Mouse (Mus musculus) brain, adult 2 months (tissue): ENCODE results near the gene Olfr1391.
"Not testable (repeated sequence)": the region's sequence is repeated elsewhere in the genome, so short reads cannot be mapped to it uniquely, and the experiment has no call there.

Experiments used
- DNase-seq: peaks from one replicate; pipeline ENCODE4 v3.0.0; 2011; ENCODE audit warnings: low read depth, low spot score

Olfr1391 gene

DNA sequence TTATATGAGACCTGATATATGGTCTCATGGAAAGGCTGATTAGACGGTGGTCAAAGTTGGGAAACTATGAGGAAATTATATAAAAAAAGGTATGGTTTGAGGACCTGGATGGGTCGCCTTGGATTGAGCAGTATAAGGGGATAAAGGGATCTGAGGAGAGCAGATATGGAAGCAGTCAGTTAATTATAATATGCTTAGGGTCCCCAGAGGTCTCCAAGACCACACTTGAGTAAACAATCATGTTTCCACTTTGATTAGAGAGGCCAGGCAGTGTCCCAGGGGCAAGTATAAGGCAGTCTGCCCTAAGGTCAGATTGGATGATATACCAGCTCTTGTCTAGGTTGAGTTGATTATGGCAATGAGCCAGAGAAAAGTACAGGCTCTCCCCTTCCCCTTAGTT is at the start of gene Olfr1391:
Gene Olfr1391, plus strand, starts transcription at position 301 of the 400 bp plus-strand sequence.
- DNase-seq = no peak

DNA sequence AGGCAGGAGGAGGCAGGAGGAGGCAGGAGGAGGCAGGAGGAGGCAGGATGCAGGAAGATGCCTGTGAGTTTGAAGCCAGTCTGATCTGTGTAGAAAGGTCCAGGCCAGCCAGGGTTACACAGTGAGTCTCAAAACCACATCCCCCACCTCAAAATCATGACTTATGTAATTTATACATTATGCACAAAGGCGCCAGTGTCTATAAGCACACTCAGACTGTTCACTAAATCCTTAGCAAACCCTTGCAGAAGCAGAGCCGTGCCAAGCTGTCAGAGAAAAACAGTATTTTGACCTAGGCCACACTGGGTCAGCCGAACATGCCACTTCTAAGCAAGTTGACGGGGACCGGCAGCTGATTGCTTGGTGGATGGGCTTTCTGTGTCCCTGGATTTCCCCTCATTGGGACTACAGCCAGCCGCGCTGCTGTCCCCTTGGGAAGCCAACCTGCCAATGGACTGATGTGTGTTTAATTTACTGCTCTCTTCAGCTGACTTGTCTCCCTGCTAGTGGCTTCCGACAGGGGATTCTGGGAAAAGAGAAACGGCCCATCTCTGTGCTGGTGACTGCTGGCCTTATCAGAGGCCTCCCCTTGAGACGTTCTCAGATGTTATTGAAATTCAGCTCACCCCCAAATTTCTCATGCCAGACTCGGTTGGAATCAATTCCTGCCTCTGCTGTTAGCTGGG is 48.6 kb upstream of the Olfr1391 start:
- no peak for DNase-seq

DNA sequence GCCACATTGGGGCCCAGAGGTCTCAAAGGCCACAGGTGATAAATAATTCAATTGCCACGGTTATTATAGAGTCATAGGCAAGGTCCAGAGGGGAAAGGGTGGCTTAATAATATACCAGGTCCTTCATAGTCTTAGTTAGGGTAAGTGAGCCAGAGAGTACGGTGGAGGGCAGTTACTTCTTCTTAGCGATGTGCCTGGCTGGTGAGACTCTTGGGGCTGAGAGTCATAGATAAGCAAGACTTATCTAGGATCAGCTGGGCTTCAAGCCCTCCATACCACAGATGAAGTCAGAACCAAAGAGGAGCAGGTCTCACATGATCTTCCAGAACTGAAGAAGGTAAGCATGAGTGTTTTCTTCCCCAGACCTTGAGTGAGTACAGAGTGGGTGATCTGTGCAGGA is 44.3 kb upstream of the Olfr1391 start, which contains the start of gene Olfr1393:
Gene Olfr1393, plus strand, starts transcription at position 83 of the 400 bp plus-strand sequence.
- DNase-seq = no peak

- not testable (repeated sequence) for DNase-seq
These were observed 37.6 kb upstream of the Olfr1391 start, which contains the start of gene Olfr1392 for GRCm38 (mm10) chr11:49284982-49285381. TSS of gene Olfr1392 (plus strand) at chr11:49285282.

DNA sequence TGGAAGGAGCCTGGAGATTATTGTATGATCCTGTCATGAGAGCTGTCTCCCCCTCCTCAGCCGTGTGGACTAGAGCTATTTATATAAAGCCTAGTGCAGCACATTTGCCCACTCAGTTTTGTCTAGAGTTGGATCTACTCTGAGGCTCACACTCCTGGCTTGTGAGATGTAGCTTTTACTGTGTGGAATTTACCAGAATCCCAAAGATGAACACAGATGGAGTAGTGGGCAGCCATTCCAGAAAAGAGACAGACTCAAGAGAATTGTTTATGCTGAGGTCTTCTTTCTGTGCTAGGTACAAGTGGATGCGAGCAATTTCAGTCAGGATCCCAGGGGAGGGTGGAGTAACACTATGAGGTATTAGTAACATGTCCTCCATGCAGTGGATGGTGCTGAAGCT is 35.3 kb upstream of the Olfr1391 start:
- DNase-seq = peak; percentile 74

DNA sequence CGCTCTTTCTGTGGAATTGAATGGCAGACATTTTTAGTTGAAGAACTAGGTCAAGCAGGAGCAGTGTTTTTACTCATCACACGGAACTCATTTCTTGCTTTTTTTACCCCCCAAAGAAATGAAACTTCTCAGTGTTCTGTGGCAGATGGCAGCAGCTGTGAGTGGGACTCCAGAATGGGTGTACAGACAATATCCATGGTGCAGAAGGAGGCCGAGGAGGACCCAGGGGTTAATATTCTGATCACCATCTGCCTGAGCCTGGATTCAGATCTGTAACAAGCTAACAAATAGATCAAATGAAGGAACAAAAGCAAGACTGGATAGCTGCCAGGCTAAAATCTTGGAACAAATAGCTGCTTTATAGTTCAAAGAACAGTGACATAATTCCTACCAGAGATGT is 29.8 kb upstream of the Olfr1391 start:
- peak; percentile 81 for DNase-seq

DNA sequence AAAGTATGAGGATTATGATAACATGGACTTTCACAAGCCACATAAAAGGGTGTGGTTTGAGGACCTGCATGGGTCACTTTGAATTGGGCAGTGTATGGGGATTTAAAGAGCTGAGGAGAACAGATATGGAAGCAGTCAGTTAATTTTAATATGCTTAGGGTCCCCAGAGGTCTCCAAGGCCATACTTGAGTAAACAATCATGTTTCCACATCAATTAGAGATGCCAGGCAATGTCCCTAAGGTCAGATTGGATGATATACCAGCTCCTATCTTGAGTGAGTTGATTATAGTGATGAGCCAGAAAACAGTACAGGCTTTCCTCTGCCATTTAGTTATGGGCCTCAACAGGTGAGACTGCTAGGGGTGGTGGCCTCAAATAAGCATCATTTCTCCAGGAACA is 18.1 kb upstream of the Olfr1391 start, which contains the start of gene Olfr10:
Gene Olfr10, plus strand, starts transcription at position 301 of the 400 bp plus-strand sequence.
- no peak for DNase-seq

DNA sequence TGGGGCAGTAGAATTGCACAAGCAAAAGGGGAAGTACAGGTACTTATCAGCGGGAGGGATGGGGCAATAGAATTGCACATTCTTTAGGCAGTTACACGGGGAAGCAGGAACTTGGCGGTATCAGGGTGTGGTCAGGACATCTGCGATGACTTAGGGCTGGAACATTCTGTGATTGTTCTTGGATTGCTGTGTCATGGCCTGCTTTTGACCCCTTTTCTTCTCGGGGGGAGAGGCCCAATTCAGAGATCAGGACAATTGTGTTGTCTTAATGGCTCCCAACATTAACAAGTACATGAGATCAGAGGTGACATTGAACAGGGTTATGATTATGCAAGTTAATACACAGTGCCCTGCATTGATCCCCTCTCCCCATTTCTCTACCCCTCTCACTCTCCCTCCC is 14.0 kb upstream of the Olfr1391 start:
- DNase-seq = not testable (repeated sequence)

GRCm38 (mm10) chr11:49326726-49327125 is 4.2 kb downstream of the Olfr1391 start:
- peak; percentile 63 for DNase-seq

- peak; percentile 55 for DNase-seq
These were observed 7.1 kb downstream of the Olfr1391 start for GRCm38 (mm10) chr11:49329686-49330085.

GRCm38 (mm10) chr11:49334888-49335287 is 12.3 kb downstream of the Olfr1391 start, which contains the start of gene Olfr1390:
TSS of gene Olfr1390 (plus strand) at chr11:49335188.
- DNase-seq = no peak

DNA sequence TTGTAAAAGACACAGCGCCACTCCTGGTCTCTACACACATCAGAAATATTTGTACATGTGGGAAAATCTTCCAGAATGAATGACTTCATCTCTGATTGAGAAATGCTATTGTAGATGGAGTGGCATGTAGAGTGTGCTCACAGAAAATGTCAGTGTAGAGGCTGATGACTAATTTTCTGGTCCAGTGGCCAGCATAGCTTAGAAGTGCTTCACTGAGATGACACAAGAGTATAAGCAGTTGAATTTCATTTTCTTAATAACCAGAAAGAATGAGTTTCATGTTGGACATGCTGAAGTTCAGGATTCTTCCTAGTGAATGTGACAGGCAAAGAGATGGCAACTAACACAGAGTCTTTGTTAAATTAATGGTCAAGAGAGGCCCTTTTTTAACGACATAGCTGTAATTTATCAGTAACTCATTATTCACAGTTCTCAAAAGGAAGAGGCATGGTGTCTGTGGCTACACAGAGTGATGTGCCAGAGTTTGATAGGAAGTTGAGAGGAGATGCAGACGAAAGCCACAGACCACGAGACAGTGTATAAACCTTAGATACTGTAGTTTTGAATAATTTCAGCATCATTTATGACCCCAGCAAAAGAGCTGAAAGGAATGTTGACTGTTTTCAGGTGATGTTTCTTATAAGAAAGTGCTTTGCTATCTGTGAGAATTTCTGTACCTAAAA is 14.7 kb downstream of the Olfr1391 start:
- DNase-seq = no peak
